In the genomic region with DNA sequence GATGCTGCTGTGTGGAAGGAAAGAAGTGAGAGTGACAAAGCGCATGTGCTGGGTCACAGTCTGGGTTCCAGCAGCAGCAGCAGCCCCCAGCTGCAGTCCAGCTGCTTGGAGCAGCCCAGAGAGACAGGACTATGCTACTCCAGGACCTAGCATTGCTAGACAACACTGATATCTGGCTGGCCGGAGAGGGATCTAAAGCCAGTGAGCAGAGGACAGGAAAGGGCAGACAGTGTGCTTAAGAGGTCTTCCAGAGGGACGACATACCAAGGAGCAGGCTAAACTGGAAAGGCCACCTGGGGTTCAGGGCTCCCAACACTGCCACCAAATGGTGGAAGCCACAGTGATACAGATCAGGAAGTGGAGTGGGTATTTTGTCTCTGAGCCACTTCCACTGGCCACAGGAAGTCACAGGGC, we compare ENCODE assay signal across 10 mouse cellular contexts.
DNase-seq lines count a peak whose midpoint lies in the region; ATAC-seq and TF ChIP-seq lines count a peak whose summit lies in the region.
"Had no signal": no experiment of that assay in that cellular context is flagged by ENCODE, and none has a peak within 500 bp of the region (broad histone marks: within the 10 kb centered on the region; RNA-seq: fewer than 3 reads in every experiment).

No protein-coding gene starts in this region.

- H3K79me2 ChIP-seq in liver, adult 2 months (ENCODE audit: control insufficient read depth, insufficient read depth, low read length): no peaks in the 10 kb centered on the region

- H3K4me3 ChIP-seq in liver, adult 2 months (ENCODE audit: insufficient read depth, low read depth, low read length): no peak overlapping the region
- H3K4me3 ChIP-seq in neural tube, embryonic 15.5 days (replicated peaks): no peak overlapping the region
- H3K4me3 ChIP-seq in forebrain, embryonic 11.5 days (ENCODE audit: low read depth, low read length): no peak overlapping the region
- H3K4me3 ChIP-seq: limb, embryonic 13.5 days had no signal

- no peak overlapping the region for H3K9ac ChIP-seq in liver, adult 2 months (ENCODE audit: low read depth, low read length)
- no peak overlapping the region for H3K9ac ChIP-seq in neural tube, embryonic 15.5 days (replicated peaks)
- no peak overlapping the region for H3K9ac ChIP-seq in forebrain, embryonic 11.5 days (ENCODE audit: low read length)
- H3K9ac ChIP-seq: limb, embryonic 13.5 days had no signal

- H3K4me2 ChIP-seq in neural tube, embryonic 15.5 days: no peak overlapping the region
- no peak overlapping the region for H3K4me2 ChIP-seq in forebrain, embryonic 11.5 days (ENCODE audit: low read depth, low read length, severe bottlenecking)
- H3K4me2 ChIP-seq: limb, embryonic 13.5 days had no signal

- no peaks in the 10 kb centered on the region for H3K9me3 ChIP-seq in neural tube, embryonic 15.5 days (replicated peaks)
- no peaks in the 10 kb centered on the region for H3K9me3 ChIP-seq in forebrain, embryonic 11.5 days (ENCODE audit: control insufficient read depth, low read length)
- H3K9me3 ChIP-seq: limb, embryonic 13.5 days had no signal

- 0 out of 2 replicates have a peak overlapping the region, but pooled peaks have one; percentile 11 for H3K27ac ChIP-seq in liver, adult 2 months (replicated peaks; ENCODE audit: insufficient read depth, low read depth, low read length)
- no peak overlapping the region for H3K27ac ChIP-seq in neural tube, embryonic 15.5 days (replicated peaks)
- no peak overlapping the region for H3K27ac ChIP-seq in forebrain, embryonic 11.5 days (ENCODE audit: low read depth, low read length)
- H3K27ac ChIP-seq: limb, embryonic 13.5 days had no signal

- TF ChIP-seq POLR2A in liver, adult 2 months (IDR thresholded peaks at IDR 0.05; ENCODE audit: extremely low read depth, insufficient read depth, low read length): no peak

- peak; percentile 17; the same call in 1 of the 2 replicates for TF ChIP-seq CTCF in liver, adult 2 months (IDR thresholded peaks at IDR 0.05; ENCODE audit: low read depth, low read length)

- H3K27me3 ChIP-seq in liver, adult 2 months (ENCODE audit: control insufficient read depth, insufficient read depth, low read length): no peaks in the 10 kb centered on the region
- no peaks in the 10 kb centered on the region for H3K27me3 ChIP-seq in neural tube, embryonic 15.5 days (replicated peaks)
- no peaks in the 10 kb centered on the region for H3K27me3 ChIP-seq in forebrain, embryonic 11.5 days (ENCODE audit: control insufficient read depth, insufficient read depth, low read length)
- H3K27me3 ChIP-seq: limb, embryonic 13.5 days; Patski had no signal

- ATAC-seq in neural tube, embryonic 15.5 days (ENCODE audit: low FRiP score): no peak
- ATAC-seq in forebrain, embryonic 11.5 days (replicated peaks; ENCODE audit: low FRiP score): no peak
- ATAC-seq: Patski had no signal

- peaks cover 27% of the 10 kb centered on the region for H3K4me1 ChIP-seq in liver, adult 2 months (ENCODE audit: control insufficient read depth, insufficient read depth, low read length)
- peaks cover 4% of the 10 kb centered on the region; the same call in 1 of the 2 replicates for H3K4me1 ChIP-seq in neural tube, embryonic 15.5 days
- H3K4me1 ChIP-seq in forebrain, embryonic 11.5 days (replicated peaks; ENCODE audit: control insufficient read depth, insufficient read depth, low read length): no peaks in the 10 kb centered on the region

- WGBS in liver, adult 2 months: 39% methylated on average over 3 of the region's 3 CpGs
- WGBS in neural tube, embryonic 15.5 days: 49% methylated on average over 3 of the region's 3 CpGs
- 42% methylated on average over 3 of the region's 3 CpGs for WGBS in forebrain, embryonic 11.5 days

- H3K36me3 ChIP-seq in liver, adult 2 months (ENCODE audit: control insufficient read depth, insufficient read depth, low read length): no peaks in the 10 kb centered on the region
- no peaks in the 10 kb centered on the region for H3K36me3 ChIP-seq in neural tube, embryonic 15.5 days
- no peaks in the 10 kb centered on the region for H3K36me3 ChIP-seq in forebrain, embryonic 11.5 days (ENCODE audit: control insufficient read depth, insufficient read depth, low read length)
- H3K36me3 ChIP-seq: limb, embryonic 13.5 days had no signal

- DNase-seq in liver, adult 2 months (ENCODE audit: extremely low read depth, low read depth, low spot score): no peak
- no peak for DNase-seq in liver
- DNase-seq in embryo, embryonic 10.5 days (ENCODE audit: low spot score): peak; percentile 50
- DNase-seq in heart, postnatal 4 days: peak; percentile 71
- DNase-seq in lung, adult 18-20 months: peak; percentile 84 to 91
- DNase-seq in cerebellum, postnatal 25 days: no peak
- no peak for DNase-seq in forebrain, embryonic 11.5 days (ENCODE audit: low spot score)

Comparison
In these comparisons a context has a peak if more than half of its experiments do, and no peak if none do; other contexts are left out.
1. DNase-seq: peak in embryo, embryonic 10.5 days (single experiment), heart, postnatal 4 days (single experiment) and lung, adult 18-20 months (2 of 2); none in liver, adult 2 months (single experiment), liver (single experiment), cerebellum, postnatal 25 days (0 of 2) and forebrain, embryonic 11.5 days (single experiment).